ENCODE assay signal across 10 mouse cellular contexts in genomic region chr8:94068793-94069192, GRCm38 (mm10).
"Had no signal": no experiment of that assay in that cellular context is flagged by ENCODE, and none has a peak within 500 bp of the region (broad histone marks: within the 10 kb centered on the region; RNA-seq: fewer than 3 reads in every experiment).

No protein-coding gene starts in this region.

- H3K9me3 ChIP-seq: kidney, embryonic 15.5 days; limb, embryonic 13.5 days; midbrain, embryonic 13.5 days; neural tube, embryonic 15.5 days had no signal

- H3K27ac ChIP-seq: kidney, embryonic 15.5 days; limb, embryonic 13.5 days; liver, embryonic 14.5 days; midbrain, embryonic 13.5 days; neural tube, embryonic 15.5 days had no signal

- H3K27me3 ChIP-seq: kidney, embryonic 15.5 days; limb, embryonic 13.5 days; midbrain, embryonic 13.5 days; neural tube, embryonic 15.5 days had no signal

- H3K4me2 ChIP-seq: kidney, embryonic 15.5 days; limb, embryonic 13.5 days; midbrain, embryonic 13.5 days; neural tube, embryonic 15.5 days had no signal

- ATAC-seq: intestine, postnatal 0 days; midbrain, embryonic 13.5 days had no signal

- H3K9ac ChIP-seq: kidney, embryonic 15.5 days; limb, embryonic 13.5 days; liver, embryonic 14.5 days; midbrain, embryonic 13.5 days; neural tube, embryonic 15.5 days had no signal

- H3K4me3 ChIP-seq: kidney, embryonic 15.5 days; limb, embryonic 13.5 days; midbrain, embryonic 13.5 days; myocyte; neural tube, embryonic 15.5 days had no signal

- H3K4me1 ChIP-seq: kidney, embryonic 15.5 days; limb, embryonic 13.5 days; neural tube, embryonic 15.5 days had no signal

- DNase-seq: lung, adult 18-20 months; thymus, adult 18-20 months; thymus, postnatal 14 days had no signal
